Mouse (Mus musculus) MN1 (cell line): ENCODE results near the gene Fxyd1.

Experiments used
- DNase-seq: peaks from one replicate; pipeline ENCODE4 v3.0.0-alpha.2; 2016; ENCODE audit warnings: low spot score

Fxyd1 gene

GRCm38 (mm10) chr7:31057071-31057470 is at the start of gene Fxyd1:
Gene Fxyd1 (minus strand): TSS chr7:31057199.
- no peak for DNase-seq

- no peak for DNase-seq
Measured at GRCm38 (mm10) chr7:31106166-31106565, 49.2 kb upstream of the Fxyd1 start.

GRCm38 (mm10) chr7:31105061-31105768 is 48.2 kb upstream of the Fxyd1 start:
- DNase-seq = peak; percentile 49

- peak; percentile 68 for DNase-seq
Measured at GRCm38 (mm10) chr7:31100786-31101185, 43.8 kb upstream of the Fxyd1 start.

GRCm38 (mm10) chr7:31099612-31099982 is 42.6 kb upstream of the Fxyd1 start:
- no peak for DNase-seq

- DNase-seq = no peak
Measured at GRCm38 (mm10) chr7:31098697-31099611, 42.0 kb upstream of the Fxyd1 start.

- DNase-seq = peak; percentile 86
Measured at GRCm38 (mm10) chr7:31097583-31098248, 40.7 kb upstream of the Fxyd1 start.

GRCm38 (mm10) chr7:31096892-31097564 is 40.0 kb upstream of the Fxyd1 start:
- no peak for DNase-seq

GRCm38 (mm10) chr7:31094774-31095501 is 37.9 kb upstream of the Fxyd1 start:
- no peak for DNase-seq

GRCm38 (mm10) chr7:31089721-31090120 is 32.7 kb upstream of the Fxyd1 start:
- no peak for DNase-seq

- no peak for DNase-seq
Measured at GRCm38 (mm10) chr7:31088206-31088605, 31.2 kb upstream of the Fxyd1 start.

GRCm38 (mm10) chr7:31087262-31087661 is 30.3 kb upstream of the Fxyd1 start:
- no peak for DNase-seq

GRCm38 (mm10) chr7:31086175-31086755 is 29.3 kb upstream of the Fxyd1 start:
- no peak for DNase-seq

GRCm38 (mm10) chr7:31085171-31085570 is 28.2 kb upstream of the Fxyd1 start:
- no peak for DNase-seq

GRCm38 (mm10) chr7:31084140-31084539 is 27.1 kb upstream of the Fxyd1 start:
- DNase-seq = no peak

- no peak for DNase-seq
Measured at GRCm38 (mm10) chr7:31082831-31083588, 26.0 kb upstream of the Fxyd1 start.

- DNase-seq = no peak
Measured at GRCm38 (mm10) chr7:31082106-31082505, 25.1 kb upstream of the Fxyd1 start.

GRCm38 (mm10) chr7:31081106-31081505 is 24.1 kb upstream of the Fxyd1 start:
- DNase-seq = no peak

GRCm38 (mm10) chr7:31080611-31081010 is 23.6 kb upstream of the Fxyd1 start:
- DNase-seq = no peak

- no peak for DNase-seq
Measured at GRCm38 (mm10) chr7:31079670-31080069, 22.7 kb upstream of the Fxyd1 start.
